Mouse (Mus musculus): ENCODE data around the gene Tle2. TPM values are rescaled to one million over a fixed set of nuclear protein-coding genes. Genes with fewer than 3 reads are reported as not detected.

The Tle2 gene
- 68.8 and 69.8 TPM in 2 replicates for polyA plus RNA-seq (2015; fragmentation: Nextera tagmentation; extraction: Ambion mirVana)

DNA sequence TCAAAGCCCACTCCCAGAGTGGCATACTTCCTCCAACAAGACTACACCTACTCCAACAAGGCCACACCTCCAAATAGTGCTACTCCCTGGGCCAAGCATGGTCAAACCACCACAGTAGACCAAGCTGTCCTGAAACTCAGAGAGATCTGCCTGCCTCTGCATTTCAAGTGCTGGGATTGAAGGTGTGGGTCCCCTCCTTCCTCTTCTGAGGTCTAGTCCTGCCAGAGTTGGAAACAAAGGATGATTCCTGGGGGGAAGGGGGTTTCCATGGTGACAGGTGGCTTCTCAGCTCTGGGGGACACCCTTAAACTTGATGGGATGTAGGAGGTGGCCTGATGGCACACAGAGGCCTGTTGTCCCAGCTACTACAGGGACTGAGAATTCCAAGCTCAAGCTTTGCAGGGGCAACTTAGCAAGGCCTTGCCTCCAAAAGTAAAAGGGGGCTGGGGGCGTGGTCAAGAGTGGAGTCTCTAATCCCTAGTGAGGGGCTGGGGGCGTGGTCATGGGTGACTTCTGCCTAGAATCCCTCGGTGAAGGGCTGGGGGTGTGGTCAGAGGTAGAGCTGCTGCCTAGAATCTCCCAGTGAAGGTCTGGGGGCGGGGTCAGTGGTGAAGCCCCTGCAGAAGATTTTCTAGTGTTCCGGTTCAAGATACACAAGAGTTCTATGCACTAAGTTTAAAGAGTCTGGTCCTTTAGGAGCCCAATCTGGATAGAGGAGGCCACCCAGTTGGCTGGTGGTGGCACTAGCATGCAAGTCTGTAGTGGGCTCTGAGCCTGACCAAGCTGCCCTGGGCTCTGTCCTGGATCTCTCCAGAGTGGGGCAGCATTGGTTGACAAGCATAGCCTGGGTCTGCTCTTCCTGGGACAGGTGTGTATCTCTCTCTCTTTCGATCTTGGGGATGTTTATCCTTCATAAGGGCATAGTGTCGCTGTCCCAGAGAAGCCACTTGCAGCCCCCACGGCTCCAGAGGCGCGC, at the start of gene Tle2:
Gene Tle2, plus strand, starts transcription at position 481 of the 976 bp plus-strand sequence.
- H3K4me3 ChIP-seq: peak within 1 kb of the TSS; percentile 71
- 29% methylated on average over 10 of the region's 10 CpGs for WGBS

DNA sequence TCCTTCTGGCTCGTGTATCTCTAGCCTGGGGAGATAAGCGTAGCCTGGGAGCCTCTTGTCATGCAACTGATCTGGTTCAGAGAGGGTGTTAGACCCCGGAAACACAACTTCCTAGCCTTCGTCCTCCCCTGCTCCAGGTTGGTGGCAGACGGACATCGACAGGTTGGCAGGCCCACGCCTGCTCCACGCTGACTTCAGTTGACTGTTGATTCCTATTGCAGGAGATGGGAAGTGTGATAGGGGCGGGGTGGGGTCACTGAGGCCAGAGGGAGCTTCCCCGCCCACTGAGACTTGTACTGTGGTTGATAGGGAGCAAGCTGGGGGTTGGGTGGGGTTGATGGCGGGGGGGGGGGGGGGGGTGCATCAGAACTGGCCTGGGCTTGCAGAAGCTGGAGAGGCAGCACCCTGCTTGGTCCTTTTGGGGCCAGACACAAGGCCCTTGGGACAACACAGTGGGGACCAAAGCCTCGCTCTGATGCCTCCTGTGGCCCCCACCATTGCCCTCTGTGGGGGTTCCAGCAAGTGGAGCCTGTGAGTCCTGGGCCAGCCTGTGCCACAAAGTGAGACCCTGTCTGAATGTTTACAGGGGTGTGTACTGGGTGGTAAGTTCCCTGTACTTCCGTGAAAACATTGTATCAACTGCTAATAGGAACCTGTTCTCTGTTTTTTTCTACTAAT, 49.2 kb upstream of the Tle2 start:
- ATAC-seq (ENCODE audit: low FRiP score, low read depth): no peak
- Histone ChIP-seq H3K4me1 (no peaks in the 10 kb centered on the region), H3K9me3 (no peaks in the 10 kb centered on the region), H3K27me3 (peaks cover 23% of the 10 kb centered on the region), H3K27ac (no peak overlapping the region), H3K36me3 (peaks cover 24% of the 10 kb centered on the region), H3K4me2 (replicated peaks) (no peak overlapping the region), H3K9ac (no peak overlapping the region), H3K4me3 (no peak overlapping the region)
- 57% methylated on average over 12 of the region's 13 CpGs for WGBS

More for the DNA sequence above, at the start of gene Tle2:
- Histone ChIP-seq H3K27me3 (peaks cover 32% of the 10 kb centered on the region), H3K9ac (peak within 1 kb of the TSS; percentile 76), H3K4me2 (replicated peaks) (peak within 1 kb of the TSS; percentile 90), H3K9me3 (no peaks in the 10 kb centered on the region), H3K4me1 (peaks cover 70% of the 10 kb centered on the region), H3K36me3 (0 out of 2 replicates have a peak, but pooled peaks cover 8% of the 10 kb centered on the region), H3K27ac (peak within 1 kb of the TSS; percentile 40; the same call in 1 of the 2 replicates)
- ATAC-seq (ENCODE audit: low FRiP score, low read depth): no peak

DNA sequence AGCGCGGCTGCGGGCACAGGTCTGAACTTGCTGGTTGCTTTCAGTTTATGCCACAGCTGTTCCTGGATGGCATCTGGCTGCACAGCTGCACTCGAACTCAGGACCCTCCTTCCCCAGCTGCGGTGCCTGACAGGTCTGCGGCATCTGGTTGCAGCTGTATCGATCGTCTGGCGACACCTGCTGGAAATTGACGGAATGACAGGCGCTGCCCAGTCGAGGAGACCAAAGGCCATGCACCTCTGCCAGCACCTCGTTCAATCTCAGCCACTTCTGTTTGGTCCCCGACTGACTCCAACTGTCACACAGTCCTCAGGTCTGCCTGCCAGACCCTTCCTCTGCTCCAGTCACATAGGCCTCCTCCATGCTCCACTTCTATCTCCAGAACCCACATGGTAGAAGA, 47.6 kb upstream of the Tle2 start:
- Histone ChIP-seq H3K27me3 (peaks cover 23% of the 10 kb centered on the region), H3K36me3 (peaks cover 40% of the 10 kb centered on the region), H3K9me3 (no peaks in the 10 kb centered on the region), H3K4me1 (no peaks in the 10 kb centered on the region), H3K4me2 (replicated peaks) (no peak overlapping the region), H3K27ac (no peak overlapping the region), H3K9ac (no peak overlapping the region), H3K4me3 (no peak overlapping the region)
- WGBS: 15% methylated on average over 14 of the region's 14 CpGs
- ATAC-seq (ENCODE audit: low FRiP score, low read depth): peak; percentile 19

DNA sequence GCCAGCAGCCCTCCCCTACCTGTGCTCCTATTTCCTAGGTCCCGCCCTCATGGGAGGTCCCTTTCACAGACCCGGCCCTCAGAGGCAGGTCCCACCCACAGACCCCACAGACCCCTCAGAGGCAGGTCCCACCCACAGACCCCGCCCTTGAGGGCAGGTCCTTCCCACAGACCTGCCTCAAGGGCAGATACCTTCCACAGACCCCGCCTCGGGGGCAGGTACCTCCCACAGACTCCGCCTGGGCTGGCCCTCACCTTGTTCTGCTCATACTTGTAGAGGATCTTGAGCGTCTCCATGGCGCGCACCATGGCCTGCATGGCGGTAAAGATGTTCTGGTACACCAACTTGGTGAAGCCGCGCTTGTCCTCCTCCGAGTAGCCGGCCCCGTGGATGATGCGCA, 39.5 kb upstream of the Tle2 start:
- Histone ChIP-seq H3K27me3 (no peaks in the 10 kb centered on the region), H3K4me3 (no peak overlapping the region), H3K4me1 (0 out of 2 replicates have a peak, but pooled peaks cover 5% of the 10 kb centered on the region), H3K9ac (no peak overlapping the region), H3K36me3 (peaks cover 72% of the 10 kb centered on the region), H3K4me2 (replicated peaks) (no peak overlapping the region), H3K9me3 (no peaks in the 10 kb centered on the region), H3K27ac (no peak overlapping the region)
- no peak for ATAC-seq (ENCODE audit: low FRiP score, low read depth)
- 60% methylated on average over 16 of the region's 16 CpGs for WGBS

DNA sequence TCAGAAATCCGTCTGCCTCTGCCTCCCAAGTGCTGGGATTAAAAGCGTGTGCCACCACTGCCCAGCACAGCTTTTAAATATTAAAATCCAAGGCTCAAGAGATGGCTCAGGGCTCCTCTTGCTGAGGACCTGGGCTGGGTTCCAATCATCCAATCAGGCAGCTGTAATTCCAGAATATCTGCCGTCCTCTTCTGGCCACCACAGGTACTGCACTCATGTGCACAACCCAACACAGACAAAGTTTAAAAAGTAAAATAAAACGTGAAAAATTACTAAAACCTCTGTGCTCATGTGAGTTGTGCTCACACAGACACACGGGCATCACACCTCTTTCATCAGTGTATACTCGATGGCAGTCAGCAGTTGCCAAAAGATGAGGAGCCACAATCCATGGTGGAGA, 37.6 kb upstream of the Tle2 start:
- WGBS: 78% methylated on average over 6 of the region's 6 CpGs
- no peak for ATAC-seq (ENCODE audit: low FRiP score, low read depth)
- peaks cover 62% of the 10 kb centered on the region for H3K36me3 ChIP-seq

DNA sequence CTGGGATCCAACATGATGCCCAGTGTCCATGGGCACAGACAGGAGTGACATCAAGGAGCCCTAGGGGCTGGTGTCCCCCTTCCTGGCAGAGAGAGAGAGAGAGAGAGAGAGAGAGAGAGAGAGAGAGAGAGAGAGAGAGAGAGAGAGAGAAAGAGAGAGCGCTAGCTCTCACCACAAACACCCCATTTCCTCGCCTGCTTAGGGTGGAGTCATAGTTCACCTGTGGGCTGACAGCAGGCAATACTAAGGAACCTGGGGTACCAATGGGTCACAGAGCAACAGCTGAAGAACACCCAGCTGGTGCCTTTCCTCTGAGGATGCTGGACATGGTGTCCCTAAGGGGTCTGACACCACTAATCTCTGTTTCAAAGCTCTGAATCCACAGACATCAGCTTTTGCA, 36.9 kb upstream of the Tle2 start:
- Histone ChIP-seq H3K27me3 (no peaks in the 10 kb centered on the region), H3K9ac (no peak overlapping the region), H3K9me3 (no peaks in the 10 kb centered on the region), H3K4me1 (peaks cover 15% of the 10 kb centered on the region), H3K36me3 (peaks cover 57% of the 10 kb centered on the region), H3K4me2 (replicated peaks) (no peak overlapping the region), H3K4me3 (no peak overlapping the region), H3K27ac (no peak overlapping the region)
- 77% methylated on average over 2 of the region's 2 CpGs for WGBS
- no peak for ATAC-seq (ENCODE audit: low FRiP score, low read depth)

More for the DNA sequence above, 37.6 kb upstream of the Tle2 start:
- Histone ChIP-seq H3K27me3 (no peaks in the 10 kb centered on the region), H3K4me3 (no peak overlapping the region), H3K9me3 (no peaks in the 10 kb centered on the region), H3K4me2 (replicated peaks) (no peak overlapping the region), H3K27ac (no peak overlapping the region), H3K4me1 (peaks cover 8% of the 10 kb centered on the region), H3K9ac (no peak overlapping the region)

DNA sequence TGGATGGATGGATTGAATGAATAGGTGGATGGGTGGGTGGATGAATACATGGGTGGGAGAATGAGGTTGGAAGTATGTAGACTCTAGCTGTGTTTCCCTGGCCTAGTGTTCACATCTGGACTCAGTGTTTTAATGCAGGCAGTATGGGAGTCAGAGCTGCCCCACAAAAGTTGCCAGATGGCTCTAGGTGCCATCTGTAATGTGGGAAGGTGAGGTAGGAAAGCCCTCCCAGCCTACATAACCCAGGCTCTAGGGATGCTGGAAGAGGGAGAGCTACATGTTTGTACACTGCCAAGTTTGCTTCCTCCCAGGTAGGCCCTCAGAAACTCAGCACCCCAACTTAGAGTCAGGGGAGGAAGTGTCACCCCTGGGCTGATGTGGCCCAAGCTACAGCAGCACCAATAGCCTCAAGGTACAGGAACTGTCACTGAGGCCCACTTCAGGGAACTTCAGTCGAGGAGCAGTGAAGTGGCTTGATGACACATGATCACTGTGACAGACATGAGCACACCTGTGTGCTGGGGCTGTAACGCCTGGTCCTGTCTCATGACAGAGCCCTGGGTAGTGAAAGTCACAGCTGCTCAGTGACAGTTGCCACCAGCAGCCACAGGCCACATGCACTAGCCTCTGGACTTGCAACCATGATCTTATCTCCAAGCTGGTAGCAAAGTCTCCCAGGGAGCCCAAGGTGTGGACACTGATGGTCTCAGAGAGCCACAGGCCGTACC, 35.9 kb upstream of the Tle2 start:
- Histone ChIP-seq H3K4me2 (replicated peaks) (no peak overlapping the region), H3K27ac (no peak overlapping the region), H3K9ac (no peak overlapping the region), H3K4me1 (peaks cover 26% of the 10 kb centered on the region), H3K4me3 (no peak overlapping the region), H3K27me3 (no peaks in the 10 kb centered on the region), H3K9me3 (no peaks in the 10 kb centered on the region), H3K36me3 (peaks cover 50% of the 10 kb centered on the region)
- WGBS: 76% methylated on average over 3 of the region's 3 CpGs
- no peak for ATAC-seq (ENCODE audit: low FRiP score, low read depth)

DNA sequence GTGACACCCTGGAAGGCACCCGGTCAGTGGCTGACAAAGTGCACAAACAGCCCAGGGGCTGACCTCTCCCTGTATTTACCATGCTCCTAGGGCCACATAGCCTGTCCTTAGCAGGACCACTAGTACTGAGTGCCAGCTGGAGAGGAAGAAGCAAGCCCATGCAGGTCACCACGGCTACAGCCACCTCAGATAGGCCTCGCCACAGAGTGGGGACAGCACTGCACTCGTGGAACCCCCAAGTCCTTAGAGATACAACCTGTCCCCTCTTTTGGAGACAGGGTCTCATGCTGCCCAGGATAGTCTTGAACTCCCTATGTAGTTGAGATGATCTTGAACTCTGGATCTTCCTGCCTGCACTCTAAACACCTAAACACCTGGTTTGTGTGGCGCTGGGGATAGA, 33.0 kb upstream of the Tle2 start:
- H3K36me3 ChIP-seq: peaks cover 42% of the 10 kb centered on the region
- no peak overlapping the region; the same call in 1 of the 2 replicates for H3K4me3 ChIP-seq
- no peak overlapping the region for H3K27ac ChIP-seq
- ATAC-seq (ENCODE audit: low FRiP score, low read depth): no peak
- H3K9me3 ChIP-seq: no peaks in the 10 kb centered on the region
- H3K9ac ChIP-seq: peak overlapping the region; percentile 98; the same call in 1 of the 2 replicates
- H3K4me2 ChIP-seq (replicated peaks): no peak overlapping the region
- no peaks in the 10 kb centered on the region for H3K27me3 ChIP-seq
- peaks cover 33% of the 10 kb centered on the region for H3K4me1 ChIP-seq
- 89% methylated on average over 5 of the region's 5 CpGs for WGBS

DNA sequence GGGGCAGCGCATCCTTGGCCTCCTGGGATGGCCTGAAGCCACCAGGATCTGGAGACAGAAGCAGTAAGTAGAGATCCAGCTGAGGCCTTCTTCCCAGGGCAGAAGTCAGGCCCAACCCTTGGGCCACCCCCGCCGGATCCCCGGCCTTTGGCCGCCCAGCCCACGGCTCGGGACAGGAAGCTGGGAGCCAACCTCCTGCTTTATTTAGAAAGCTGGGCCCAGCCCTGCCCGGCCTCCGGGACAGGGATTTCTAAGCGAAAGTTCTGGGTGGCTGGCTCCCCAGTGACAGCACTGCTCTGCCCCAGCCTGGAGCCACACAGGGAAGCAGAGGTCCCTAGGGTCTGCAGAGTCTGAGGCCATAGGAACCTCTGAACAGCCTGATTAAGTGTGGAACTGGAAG, 32.6 kb upstream of the Tle2 start:
- ATAC-seq (ENCODE audit: low FRiP score, low read depth): no peak
- H3K27ac ChIP-seq: no peak overlapping the region; the same call in 1 of the 2 replicates
- no peaks in the 10 kb centered on the region for H3K27me3 ChIP-seq
- no peaks in the 10 kb centered on the region for H3K9me3 ChIP-seq
- 89% methylated on average over 10 of the region's 10 CpGs for WGBS
- H3K9ac ChIP-seq: peak overlapping the region; percentile 98
- peaks cover 40% of the 10 kb centered on the region for H3K36me3 ChIP-seq
- peaks cover 33% of the 10 kb centered on the region for H3K4me1 ChIP-seq
- H3K4me2 ChIP-seq (replicated peaks): 0 out of 2 replicates have a peak overlapping the region, but pooled peaks have one; percentile 7
- H3K4me3 ChIP-seq: peak overlapping the region; percentile 99; the same call in 1 of the 2 replicates

DNA sequence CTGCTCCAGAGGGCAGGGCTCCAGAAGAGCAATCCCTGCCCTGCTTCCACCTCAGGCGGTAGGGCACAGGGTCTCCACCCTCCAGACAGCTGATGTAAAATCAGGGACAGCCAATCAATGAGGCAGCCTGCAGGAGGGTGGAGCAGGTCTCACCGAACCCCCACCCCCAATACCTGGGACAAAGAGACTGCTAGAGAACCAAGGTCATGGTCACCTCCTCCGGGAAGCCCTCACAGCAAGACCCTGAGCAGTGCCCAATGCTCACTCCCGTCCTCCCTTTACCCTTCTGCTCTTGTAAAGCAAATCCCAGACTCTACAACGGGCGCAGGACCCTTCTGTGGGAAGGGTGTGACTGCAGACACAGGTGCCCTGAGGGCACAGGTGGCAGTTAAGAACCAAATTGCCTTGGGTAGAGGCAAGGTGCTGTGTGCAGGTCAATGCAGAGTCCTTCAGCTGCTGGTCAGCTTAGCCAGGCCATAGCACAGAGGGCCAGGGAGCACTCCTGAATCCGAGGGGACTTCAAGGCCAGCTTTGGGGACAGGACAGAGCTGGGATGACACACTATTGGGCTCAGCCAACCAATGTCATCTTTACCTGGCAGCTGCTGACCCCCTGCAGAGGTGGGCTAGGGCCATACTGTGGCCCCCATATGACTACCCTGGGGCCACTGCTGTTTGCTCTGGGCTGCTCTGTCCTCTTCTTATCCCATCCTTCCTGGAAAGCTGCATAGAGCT, 31.5 kb upstream of the Tle2 start:
- no peak for ATAC-seq (ENCODE audit: low FRiP score, low read depth)
- 73% methylated on average over 7 of the region's 7 CpGs for WGBS

DNA sequence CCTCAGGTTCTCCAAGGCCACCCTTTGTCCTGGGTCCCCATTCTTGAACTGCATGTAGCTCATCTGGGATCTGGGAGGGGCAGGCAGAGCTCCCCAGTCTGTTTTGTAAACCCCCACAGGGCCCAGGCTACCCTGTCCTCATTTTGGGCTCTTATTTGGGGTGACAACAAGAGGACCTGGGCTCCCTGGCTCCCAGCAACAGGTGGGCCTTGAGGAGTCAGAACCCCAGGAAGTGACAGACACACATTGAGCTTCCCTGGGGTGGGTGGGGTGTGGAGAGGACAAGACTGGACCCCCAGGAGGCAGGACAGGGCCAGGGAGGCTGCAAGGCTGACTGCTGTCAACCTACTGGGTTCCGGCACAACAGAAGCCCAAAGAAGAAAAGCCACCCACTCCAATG, 30.7 kb upstream of the Tle2 start:
- H3K9ac ChIP-seq: peak overlapping the region; percentile 98
- H3K36me3 ChIP-seq: peaks cover 25% of the 10 kb centered on the region
- peak overlapping the region; percentile 99 for H3K4me3 ChIP-seq
- ATAC-seq (ENCODE audit: low FRiP score, low read depth): no peak
- WGBS: 78% methylated on average over 1 of the region's 1 CpGs
- H3K4me1 ChIP-seq: peaks cover 33% of the 10 kb centered on the region
- no peaks in the 10 kb centered on the region for H3K9me3 ChIP-seq
- H3K27me3 ChIP-seq: no peaks in the 10 kb centered on the region
- no peak overlapping the region for H3K27ac ChIP-seq
- H3K4me2 ChIP-seq (replicated peaks): peak overlapping the region; percentile 98

More for the DNA sequence above, 31.5 kb upstream of the Tle2 start:
- H3K9ac ChIP-seq: peak overlapping the region; percentile 98
- H3K9me3 ChIP-seq: no peaks in the 10 kb centered on the region
- peak overlapping the region; percentile 99 for H3K4me3 ChIP-seq
- H3K27ac ChIP-seq: no peak overlapping the region
- no peaks in the 10 kb centered on the region for H3K27me3 ChIP-seq
- H3K4me2 ChIP-seq (replicated peaks): peak overlapping the region; percentile 98
- peaks cover 33% of the 10 kb centered on the region for H3K4me1 ChIP-seq
- H3K36me3 ChIP-seq: peaks cover 30% of the 10 kb centered on the region

Measured in limb, embryonic 13.5 days (tissue).